Mouse (Mus musculus) small intestine, adult 2 months (tissue): ENCODE measurements around the gene Uchl4.

Experiments used
- CTCF ChIP-seq: fragments of 200-500 bp; IDR thresholded peaks from 2 replicates; pipeline ENCODE4 v1.5.1; 2012; ENCODE audit warnings: low read depth, mild to moderate bottlenecking, control low read depth, inconsistent platforms, low read length, moderate library complexity, mixed read lengths; ENCODE audit not compliant: insufficient replicate concordance, insufficient read length; ENCODE audit errors: extremely low read depth
- POLR2A ChIP-seq: fragments of 200-500 bp; IDR thresholded peaks from 2 replicates; pipeline ENCODE4 v1.6.1; 2012; ENCODE audit warnings: low read depth, mild to moderate bottlenecking, control low read depth, inconsistent platforms, low read length, moderate library complexity

GRCm38 (mm10) chr9:64207509-64208084, 27.4 kb upstream of the Uchl4 start:
- TF ChIP-seq CTCF, result no peak
- TF ChIP-seq POLR2A, result no peak
